Mouse (Mus musculus) layer of hippocampus, postnatal 36 days (tissue): ENCODE measurements around the gene Mfge8. TPM values are rescaled to one million over a fixed set of nuclear protein-coding genes. Genes with fewer than 3 reads are reported as not detected.

Source experiments
- DNase-seq, 2 experiments: peaks; one replicate each; pipeline ENCODE4 v3.0.0; 2022
- total RNA-seq, 2 experiments: library from RNA; stranded (reverse); gene quantifications; 2 replicates each; pipeline ENCODE4 v1.2.3; 2021

Gene Mfge8
- total RNA-seq, 2 experiments from 2014 or later, result 154 to 157 TPM

- no peak for DNase-seq
These were observed 19.0 kb downstream of the Mfge8 start for GRCm38 (mm10) chr7:79129883-79130282.

- peak; percentile 39 to 49 for DNase-seq
These were observed 25.4 kb downstream of the Mfge8 start for GRCm38 (mm10) chr7:79123465-79123864.

GRCm38 (mm10) chr7:79113848-79114247 lies 35.0 kb downstream of the Mfge8 start:
- DNase-seq, result no peak

GRCm38 (mm10) chr7:79096492-79096891 lies 52.4 kb downstream of the Mfge8 start:
- DNase-seq, result no peak

- DNase-seq, result no peak
These were observed 59.7 kb downstream of the Mfge8 start for GRCm38 (mm10) chr7:79089111-79089510.

Other genes with a start within 250 kb of the Mfge8 start
- 1 to 10 TPM in 1 of 2 experiments, under 1 TPM in 1; 0.60 to 1.1 TPM for gene Isg20, start 235.6 kb downstream of the Mfge8 start, total RNA-seq
- gene Acan, start 95.6 kb downstream of the Mfge8 start, total RNA-seq, result 1 to 10 TPM; 3.2 to 3.9 TPM
- 1 to 10 TPM; 1.7 to 2.4 TPM for gene Hapln3, start 18.0 kb downstream of the Mfge8 start, total RNA-seq
- gene Abhd2, start 124.1 kb upstream of the Mfge8 start, total RNA-seq, result 10 to 100 TPM; 67.6 to 67.7 TPM
- gene Rlbp1, start 238.0 kb upstream of the Mfge8 start, total RNA-seq, result 10 to 100 TPM; 23.1 to 23.5 TPM
- gene Fanci, start 242.9 kb upstream of the Mfge8 start, total RNA-seq, result under 1 TPM; 0.38 to 0.70 TPM